Mouse (Mus musculus) thymus, postnatal 10 days (tissue): ENCODE data around the gene Skp1a.
"Not testable (repeated sequence)": the region's sequence is repeated elsewhere in the genome, so short reads cannot be mapped to it uniquely, and the experiment has no call there.

Experiments
- DNase-seq, 2 experiments: peaks; one replicate each; pipeline ENCODE4 v3.0.0; 2021; ENCODE audit warnings: low spot score in 2 of 2

Skp1a gene

DNA sequence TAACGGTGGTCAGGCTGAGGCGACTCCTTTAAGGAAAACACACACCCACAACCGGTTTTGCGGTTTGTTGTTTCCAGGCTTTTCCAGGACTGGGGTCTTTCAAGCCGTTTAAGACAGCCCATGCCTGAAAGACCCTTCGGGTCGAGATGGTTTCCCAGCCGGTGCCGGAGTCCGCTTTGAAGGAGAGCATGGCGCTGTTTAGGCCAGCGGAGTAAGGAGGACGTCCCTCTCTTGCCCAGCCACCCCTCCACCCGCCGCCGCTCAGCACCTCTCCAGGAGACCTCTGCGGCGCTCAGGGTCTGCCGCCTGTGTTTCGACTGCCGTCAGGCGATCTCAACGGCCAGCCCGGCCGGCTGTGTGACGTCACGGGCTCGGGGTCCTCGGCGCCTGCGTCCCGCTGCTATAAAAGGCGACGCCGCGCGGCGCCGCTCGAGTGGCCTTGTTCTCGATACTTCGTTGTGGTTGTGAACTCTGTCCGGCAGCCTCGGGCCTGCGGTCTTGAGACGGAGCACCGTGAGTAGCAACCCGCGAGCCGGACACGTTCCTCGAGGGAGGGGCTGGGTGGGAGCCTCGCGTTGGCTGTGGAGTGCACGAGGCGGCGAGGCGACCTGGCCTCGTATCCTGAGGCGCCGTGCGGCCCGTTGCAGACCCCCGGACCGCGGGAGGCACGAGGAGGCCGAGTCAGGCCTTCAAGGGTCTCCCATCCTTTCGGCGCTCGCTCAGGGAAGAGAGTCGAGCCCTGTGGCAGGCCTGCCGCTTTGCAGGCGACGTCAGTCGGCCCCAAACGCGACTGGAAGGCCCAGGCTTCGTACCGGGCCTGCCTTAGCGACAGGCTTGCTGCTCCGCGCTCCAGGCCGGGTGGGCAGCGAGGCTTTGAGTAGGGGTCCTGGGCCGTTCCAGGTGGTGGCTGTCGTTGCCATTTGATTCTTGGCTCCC, at the start of gene Skp1a:
Gene Skp1a (plus strand): TSS at position 390 of the 936 bp plus-strand sequence.
- DNase-seq: peak; percentile 88 to 95

DNA sequence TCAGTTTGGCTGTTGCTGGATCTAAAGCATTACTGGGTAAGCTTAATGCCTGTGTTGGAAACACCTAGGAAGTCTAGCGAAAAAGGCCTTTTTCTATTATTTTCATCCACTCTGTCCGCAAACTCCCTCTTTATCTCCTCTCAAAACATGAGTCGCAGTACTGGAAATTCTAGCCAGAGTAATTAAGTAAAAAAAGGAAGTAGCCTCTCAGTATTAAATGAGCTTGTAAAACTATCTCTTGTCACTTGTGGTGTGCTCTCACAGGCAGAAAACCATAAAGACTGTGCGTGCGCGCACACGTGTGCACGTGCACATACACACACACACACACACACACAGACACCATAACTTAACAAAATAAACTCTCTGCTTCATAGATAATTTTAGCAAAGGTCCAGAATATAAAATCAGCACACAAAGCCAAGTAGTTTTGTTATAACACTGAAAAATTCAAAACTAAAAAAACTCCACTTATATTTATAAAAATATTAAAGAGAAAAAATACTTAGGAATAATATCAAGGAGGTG, 35.2 kb upstream of the Skp1a start:
- DNase-seq: not testable (repeated sequence)

DNA sequence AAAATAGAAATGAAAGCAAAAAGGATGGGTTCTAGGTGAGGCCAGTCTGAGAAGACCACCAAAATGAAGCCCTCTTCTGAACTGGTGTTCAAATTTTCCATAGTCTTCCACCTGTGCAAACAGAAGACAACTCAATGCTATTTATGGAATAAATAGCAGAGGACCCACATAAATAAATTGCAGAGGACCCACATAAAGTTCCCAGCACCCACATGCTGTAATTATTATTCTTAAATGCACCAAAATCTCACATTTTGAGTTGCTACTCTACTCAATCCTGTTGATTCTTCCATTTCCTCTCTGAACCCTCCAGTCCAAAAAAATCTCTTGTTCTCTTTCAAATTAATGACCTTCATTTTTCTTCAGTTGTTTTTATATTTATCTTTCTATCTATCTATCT, 17.9 kb upstream of the Skp1a start, which contains the start of gene Olfr1371:
Gene Olfr1371 (minus strand): TSS at position 101 of the 400 bp plus-strand sequence.
- no peak for DNase-seq

DNA sequence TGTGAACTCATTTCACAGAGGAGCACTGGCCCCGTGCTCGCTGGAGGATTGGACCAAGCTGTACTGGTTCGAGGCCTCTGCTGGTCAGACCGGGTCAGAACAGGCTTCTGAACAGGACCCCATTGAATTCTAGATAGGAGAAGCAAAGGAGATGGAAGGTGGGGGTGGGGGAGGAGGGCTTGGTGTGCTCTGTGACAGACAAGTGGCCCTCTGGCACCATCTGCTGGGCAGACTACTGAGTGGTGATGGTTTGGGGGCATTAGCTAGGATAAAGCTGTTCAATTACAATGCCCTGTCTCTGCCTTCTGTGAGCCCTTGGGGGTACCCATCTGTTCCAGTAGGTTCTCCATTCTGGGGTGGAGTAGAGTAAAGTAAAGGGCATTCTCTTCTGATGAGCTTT, 11.5 kb upstream of the Skp1a start:
- DNase-seq: peak; percentile 59 to 83

DNA sequence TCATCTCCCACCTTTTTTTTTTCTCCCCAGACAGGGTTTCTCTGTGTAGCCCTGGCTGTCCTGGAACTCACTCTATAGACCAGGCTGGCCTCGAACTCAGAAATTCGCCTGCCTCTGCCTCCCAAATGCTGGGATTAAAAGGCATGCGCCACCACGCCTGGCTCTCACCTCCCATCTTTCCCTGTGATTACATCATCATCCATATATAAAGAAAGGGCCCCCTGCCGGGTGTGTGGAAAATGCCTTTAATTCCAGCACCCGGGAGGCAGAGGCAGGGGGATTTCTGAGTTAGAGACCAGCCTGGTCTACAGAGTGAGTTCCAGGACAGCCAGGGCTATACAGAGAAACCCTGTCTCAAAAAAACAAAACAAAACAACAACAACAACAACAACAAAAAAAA, 9.9 kb upstream of the Skp1a start:
- DNase-seq: not testable (repeated sequence)

DNA sequence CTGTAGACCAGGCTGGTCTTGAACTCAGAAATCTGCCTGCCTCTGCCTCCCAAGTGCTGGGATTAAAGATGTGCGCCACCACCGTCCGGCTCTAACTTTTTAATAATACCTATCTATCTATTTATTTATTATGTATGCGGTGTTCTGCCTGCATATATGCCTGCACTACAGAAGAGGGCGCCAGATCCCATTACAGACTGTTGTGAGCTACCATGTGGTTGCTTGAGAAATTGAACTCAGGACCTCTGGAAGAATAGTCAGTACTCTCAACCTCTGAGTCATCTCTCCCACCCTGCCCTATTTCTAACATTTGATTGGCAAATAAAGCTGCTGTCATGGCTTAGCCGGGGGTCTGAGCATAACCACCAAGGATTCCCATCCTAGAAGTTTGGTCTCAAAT, 8.9 kb upstream of the Skp1a start:
- DNase-seq: peak in 1 of 2 experiments; percentile 57

DNA sequence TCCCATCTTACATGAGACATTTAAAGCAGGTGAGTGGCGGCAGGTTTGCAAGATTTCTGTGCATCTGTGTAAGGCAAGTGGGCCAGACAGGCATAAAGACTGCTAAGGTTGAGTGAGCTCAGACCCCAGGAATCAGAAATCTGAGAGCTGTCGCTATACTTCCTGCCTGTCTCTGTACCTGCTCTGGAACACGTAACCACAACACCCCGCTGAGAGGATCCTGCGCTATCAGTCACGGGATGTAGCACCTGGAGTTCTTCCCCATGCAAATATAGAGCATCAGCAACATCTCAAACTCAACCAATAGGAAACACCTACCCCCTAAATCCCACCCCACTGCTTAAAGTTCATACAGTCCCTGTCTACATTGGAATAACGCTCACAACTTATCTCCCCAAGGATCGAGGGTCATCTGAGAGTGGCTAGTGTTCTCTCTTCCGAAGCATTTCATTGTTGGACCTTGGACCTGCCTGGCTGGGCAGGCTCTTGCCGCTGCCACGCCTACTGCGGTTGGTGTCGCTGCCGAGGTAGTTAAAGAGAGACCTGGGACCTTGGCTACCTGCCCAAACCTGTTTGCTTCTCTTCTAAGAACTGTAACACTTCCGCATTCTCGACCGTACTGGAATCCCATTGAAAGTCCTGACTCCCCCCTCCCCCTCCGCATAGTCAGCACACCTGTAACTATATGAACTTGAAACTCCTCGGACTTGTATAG, 7.7 kb upstream of the Skp1a start:
- DNase-seq: peak; percentile 47 to 58

DNA sequence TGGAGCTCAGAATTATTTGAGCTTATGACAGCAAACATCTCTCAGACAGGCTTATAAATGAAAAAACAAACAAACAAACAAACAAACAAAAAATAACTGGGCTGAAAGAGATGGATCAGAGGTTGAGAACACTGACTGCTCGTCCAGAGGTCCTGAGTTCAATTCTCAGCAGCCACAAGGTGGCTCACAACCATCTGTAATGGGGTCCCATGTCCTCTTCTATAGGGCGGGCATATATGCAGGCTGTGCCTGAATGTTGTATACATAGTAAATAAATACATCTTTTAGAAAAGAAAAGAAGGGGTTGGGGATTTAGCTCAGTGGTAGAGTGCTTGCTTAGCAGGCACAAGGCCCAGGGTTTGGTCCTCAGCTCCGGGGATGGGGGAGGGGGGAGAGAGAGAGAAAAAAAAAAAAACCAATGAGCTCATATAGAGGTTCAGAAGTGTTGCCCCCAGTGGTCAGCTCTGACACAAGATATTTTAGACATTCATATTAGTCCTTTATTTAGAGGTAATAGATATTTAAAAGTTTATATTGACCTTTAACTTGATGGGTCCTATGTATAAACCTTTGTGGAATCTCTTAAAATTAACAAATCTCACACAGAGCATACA, 5.7 kb upstream of the Skp1a start:
- no peak for DNase-seq

DNA sequence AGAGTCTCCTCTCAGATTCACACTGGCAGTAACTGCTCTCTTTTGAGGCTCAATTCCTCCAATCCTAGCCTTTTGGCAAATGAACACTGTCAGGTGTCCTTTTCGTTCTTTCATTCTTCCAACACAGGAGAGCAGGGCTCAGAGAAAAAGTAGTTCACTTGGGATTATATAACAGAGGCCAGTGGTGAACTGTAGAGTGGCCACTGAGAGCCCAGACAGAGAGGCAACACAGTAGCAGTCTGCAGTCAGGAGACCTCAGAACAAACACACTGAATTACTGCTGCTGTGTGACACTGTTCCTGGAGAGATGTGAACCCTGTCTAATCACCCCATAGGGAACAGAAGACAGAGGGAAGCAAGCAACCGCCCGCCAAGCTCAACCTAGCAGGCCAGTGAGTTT, 4.7 kb upstream of the Skp1a start:
- DNase-seq: no peak

DNA sequence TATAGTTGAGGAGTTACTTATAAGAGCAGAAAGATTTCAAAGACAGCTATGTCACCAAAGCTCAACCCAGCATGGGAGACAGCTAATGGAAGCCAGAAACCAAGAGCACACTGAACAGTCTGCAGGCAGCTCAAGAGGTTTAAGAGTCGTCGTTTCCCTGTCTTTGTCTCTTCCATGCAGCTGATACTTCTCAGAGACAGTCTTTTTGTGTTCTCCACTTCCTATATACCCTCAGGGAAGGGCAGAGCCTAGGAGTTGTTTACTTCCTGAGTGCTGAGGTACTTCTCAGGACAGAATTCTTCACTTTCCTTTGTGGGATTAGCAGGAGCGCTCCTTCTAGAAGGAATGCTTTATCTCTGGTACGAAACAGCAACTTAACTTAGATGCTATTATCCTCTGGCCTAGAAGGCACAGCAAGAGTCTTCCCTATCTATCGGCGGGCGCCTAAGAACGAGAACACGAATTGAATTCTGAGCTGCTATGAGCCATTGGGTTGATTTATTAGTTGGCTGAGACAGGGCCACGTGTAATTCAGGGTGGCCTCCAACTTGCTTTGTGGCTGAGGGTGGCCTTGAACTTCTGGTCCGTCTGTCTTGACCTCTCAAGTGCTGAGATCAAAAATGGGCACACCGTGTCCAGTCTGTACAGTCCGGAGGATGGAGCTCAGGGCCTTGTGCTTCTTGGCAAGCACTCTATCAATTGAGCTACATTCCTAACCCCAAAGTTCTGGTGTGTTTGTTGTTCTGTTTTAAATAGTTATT, 4.1 kb upstream of the Skp1a start:
- no peak for DNase-seq

DNA sequence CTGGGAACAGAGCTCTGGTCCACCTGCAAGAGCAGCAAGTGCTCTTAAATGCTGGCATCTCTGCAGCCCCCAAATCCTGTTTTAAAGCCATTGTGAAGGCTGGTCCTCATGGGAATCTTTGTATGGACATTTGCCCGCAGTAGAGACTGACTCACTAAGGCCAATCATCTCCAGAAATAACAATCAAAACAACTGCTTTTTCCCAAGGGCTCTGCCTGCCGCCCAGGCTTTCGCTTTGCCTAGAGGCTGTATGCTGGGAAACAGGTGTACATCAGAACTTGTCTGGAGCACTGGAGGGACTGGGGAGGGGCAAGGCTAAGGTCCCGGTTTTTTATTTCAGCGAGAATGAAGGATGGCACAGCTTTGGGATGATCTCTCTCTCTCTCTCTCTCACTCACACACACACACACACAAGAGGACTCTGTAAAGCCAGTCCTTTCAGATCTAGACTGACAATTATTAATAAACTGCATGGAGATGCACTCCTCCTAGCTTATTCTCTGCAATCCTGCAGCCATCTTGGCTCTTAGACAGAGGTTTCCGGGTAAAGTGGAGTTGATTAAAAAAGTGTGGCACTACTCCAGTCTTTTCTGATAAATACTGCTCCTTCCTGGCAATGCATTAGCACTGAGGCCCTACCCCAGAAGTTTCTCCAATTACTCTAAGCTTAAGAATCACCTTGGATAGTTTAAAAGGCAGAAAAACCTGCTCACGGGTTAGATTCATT, 2.9 kb upstream of the Skp1a start:
- DNase-seq: no peak

DNA sequence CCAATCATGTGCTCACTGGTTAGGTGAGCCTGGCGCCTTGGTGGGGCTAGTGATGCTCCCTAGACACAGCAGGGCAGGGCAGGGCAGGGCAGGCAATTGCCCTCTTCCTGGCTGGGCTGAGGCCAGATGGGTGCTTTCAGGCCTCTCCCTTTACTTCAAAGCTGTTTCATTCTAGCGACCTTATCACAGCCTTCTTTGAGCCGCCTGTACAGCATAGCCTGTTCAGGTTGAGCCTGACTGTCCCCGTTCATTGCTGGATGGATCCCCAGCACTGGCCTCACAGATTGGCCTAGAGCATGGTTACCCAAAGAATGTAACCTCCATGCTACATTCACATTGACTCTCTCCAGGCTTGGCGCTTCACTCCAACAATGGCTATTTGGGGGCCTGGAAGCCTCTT, 1.1 kb upstream of the Skp1a start:
- no peak for DNase-seq

DNA sequence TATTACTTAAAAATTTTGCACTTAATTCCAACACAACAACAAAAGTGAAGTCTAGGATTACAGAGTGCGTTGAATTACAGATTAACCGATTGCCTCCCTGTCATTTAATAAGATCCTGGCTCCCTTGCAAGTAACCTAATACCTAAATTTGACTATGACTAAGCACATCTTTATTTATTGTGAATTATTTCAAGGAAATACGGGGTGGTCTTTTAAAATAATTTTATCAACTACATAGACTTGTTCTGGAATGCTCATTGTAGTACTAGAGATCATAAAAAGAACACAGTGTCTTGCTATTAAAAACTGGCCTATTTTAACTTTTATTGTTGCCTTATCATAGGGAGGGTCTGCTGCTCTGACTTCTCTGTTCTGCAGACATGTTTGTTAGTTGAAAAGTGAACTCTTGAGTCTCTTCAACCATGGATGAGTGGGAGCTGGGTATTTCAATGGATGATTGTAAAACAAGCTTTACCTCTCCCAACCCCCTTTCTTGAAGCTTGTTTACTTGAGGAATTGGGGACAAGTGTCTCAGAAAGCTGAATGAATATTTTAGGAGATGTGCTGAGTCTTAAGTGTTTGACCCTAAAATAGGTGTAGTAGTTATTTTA, 1.4 kb downstream of the Skp1a start:
- no peak for DNase-seq

DNA sequence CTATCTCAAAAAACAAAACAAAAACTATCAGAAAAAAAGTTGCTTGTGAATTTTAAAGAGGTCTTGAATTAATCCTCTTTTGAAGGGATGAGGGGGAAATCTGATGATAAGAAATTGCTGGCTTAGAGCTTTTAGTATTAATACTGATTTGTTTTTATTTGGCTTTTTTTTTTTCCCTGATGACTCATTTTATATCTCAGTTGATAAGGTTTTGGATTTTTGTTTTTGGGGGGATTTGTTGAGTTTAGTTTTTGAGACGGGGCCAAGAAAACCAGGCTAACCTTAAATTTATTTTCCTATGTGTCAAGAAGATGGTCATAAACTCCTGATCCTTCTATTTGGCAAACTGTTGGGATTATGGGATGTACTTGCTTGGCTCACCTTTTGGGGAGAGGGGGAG, 2.1 kb downstream of the Skp1a start:
- no peak for DNase-seq

DNA sequence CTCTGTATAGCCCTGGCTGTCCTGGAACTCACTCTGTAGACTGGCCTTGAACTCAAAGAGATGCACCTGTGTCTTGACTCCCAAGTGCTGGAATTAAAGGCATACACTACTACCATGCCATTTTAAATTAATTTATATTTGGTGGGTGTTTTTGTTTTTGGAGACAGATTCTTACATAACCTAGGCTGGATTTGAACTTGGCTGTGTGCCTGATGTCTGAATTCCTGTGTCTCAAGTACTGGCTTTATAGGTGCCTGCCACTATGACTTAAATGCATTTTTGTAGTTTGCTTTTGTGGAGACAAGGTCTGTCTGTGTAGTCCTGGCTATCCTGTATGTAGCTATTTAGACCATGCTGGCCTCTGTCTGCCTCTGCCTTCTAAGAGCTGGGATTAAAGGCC, 2.7 kb downstream of the Skp1a start:
- DNase-seq: no peak

DNA sequence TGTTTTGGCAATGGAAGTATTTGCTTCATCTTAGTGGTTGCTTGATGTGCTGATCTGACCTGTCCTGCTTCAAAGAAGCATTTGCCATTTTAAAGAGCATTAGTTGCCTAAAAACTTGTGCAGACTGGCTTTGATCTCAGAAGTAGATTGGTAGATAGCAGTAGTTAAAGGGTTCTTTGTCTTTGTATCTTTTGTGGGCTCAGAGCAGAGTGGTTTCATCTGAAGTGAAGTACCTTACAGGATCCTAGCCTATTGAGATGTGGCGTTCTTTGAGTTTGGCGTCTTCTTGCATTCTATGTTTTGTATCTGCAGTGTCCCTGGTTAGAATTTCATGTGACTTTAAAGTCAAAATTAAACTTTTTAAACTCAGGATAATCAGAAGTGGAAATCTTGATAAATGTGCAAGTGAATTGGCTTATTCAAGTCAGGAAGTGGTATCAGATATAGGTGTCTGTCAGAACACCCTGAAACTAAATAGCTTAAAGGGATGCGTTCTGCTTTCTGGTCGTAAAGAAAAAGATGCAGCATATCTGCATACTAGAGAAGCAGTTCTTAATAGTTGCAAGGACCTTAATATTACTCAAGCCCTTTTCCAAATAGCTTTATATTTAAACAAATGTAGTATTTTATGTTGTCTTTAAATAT, 9.2 kb downstream of the Skp1a start:
- DNase-seq: no peak

DNA sequence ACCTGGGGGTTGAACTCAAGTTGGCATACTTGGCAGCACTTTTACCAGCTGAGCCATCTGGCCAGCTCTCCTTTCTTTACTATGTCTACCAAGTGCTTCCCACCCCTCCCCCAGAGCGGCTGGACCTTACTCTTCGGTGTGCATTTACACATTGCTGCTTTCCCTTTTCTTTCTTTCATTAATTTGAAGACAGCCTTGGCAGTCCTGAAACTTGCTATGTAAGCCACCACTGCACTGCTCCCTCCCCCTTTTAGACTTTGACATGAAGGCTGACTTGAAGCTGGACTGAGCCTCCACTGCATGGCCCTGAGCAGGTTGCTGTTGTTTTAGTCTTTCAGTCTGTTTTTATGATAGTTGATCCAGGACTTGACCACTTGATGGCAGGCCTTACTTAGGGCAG, 17.7 kb downstream of the Skp1a start:
- no peak for DNase-seq

DNA sequence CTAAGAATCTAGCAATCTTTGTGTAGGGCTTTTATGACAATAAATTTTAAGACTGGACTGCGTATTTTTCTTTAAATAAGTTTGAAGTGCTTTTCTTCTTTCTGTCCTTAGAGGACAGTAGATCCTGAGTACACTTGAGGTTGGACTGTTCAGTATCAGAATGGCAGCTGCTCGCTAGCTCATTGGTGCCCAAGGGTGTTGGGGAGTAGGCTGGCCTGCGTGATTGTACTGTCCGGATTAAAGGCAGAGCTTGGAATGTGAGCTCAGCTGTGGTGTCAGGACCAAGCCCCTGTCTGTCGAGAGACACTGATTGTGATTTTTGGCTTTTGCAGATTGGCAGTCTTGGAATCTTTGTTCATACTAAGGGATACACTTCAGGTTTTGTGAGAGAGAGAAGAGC, 20.0 kb downstream of the Skp1a start:
- DNase-seq: peak in 1 of 2 experiments; percentile 23

DNA sequence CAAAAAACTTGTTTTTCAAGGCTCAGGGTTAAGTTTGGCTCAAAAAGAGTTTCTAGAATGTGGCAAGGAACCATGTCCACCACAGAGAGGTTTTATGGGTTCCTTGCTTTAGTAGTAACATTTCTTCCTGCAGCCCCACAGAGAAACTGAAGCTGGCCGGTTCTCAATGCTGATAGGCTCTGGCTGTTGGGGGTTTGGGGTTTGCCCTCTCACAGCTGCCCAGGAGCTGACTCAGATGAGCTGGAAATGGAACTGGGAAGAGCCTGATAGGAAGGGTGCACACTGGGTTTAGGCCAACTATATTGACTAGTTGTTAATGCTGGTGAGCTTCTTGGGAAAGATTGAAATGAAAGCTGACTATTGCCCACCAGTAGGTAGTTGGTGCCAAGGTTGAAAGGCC, 20.9 kb downstream of the Skp1a start:
- peak in 1 of 2 experiments; percentile 20 for DNase-seq
